Mouse (Mus musculus) small intestine, adult 2 months (tissue): ENCODE measurements around the gene Galnt9.

ENCODE experiments used
- CTCF ChIP-seq: fragments of 200-500 bp; IDR thresholded peaks from 2 replicates; pipeline ENCODE4 v1.5.1; 2012; ENCODE audit warnings: low read depth, mild to moderate bottlenecking, control low read depth, inconsistent platforms, low read length, moderate library complexity, mixed read lengths; ENCODE audit not compliant: insufficient replicate concordance, insufficient read length; ENCODE audit errors: extremely low read depth
- POLR2A ChIP-seq: fragments of 200-500 bp; IDR thresholded peaks from 2 replicates; pipeline ENCODE4 v1.6.1; 2012; ENCODE audit warnings: low read depth, mild to moderate bottlenecking, control low read depth, inconsistent platforms, low read length, moderate library complexity

- TF ChIP-seq POLR2A (no peak), CTCF (no peak)
These were observed 119.9 kb downstream of the Galnt9 start for GRCm38 (mm10) chr5:110664041-110664440.
